Mouse (Mus musculus) erythroblast, embryonic 14.5 days (primary cell): ENCODE data around the gene Spag7.

Experiments
- GATA1 ChIP-seq: IDR thresholded peaks from 2 replicates; pipeline ENCODE4 v1.6.1; 2012; ENCODE audit warnings: low read length, inconsistent platforms, mixed read lengths
- TAL1 ChIP-seq: IDR thresholded peaks from 3 replicates; pipeline ENCODE4 v1.6.1; 2012; ENCODE audit warnings: low read length, inconsistent platforms, mixed read lengths

GRCm38 (mm10) chr11:70678092-70678491 is 8.9 kb upstream of the Spag7 start:
- no peak for TF ChIP-seq GATA1
- TF ChIP-seq TAL1, result no peak
